Mouse (Mus musculus) hindbrain, embryonic 15.5 days (tissue): ENCODE measurements around the gene Gm1553. TPM values are rescaled to one million over a fixed set of nuclear protein-coding genes. Genes with fewer than 3 reads are reported as not detected.

Source experiments
- ATAC-seq: fragments of 200-750 bp; cut with Nextera tagmentation; 2 replicates; pipeline ENCODE4 v1.8.0; 2017; ENCODE audit warnings: low read depth, moderate number of reproducible peaks, moderate TSS enrichment; ENCODE audit not compliant: low FRiP score
- H3K27ac ChIP-seq: fragments of 300-500 bp; sonication (generic); replicated peaks from 2 replicates; pipeline ENCODE4 v1.5.1; 2015; ENCODE audit warnings: mild to moderate bottlenecking, inconsistent platforms
- H3K27me3 ChIP-seq: fragments of 300-500 bp; sonication (generic); 2 replicates; pipeline ENCODE4 v1.6.1; 2015; ENCODE audit warnings: control low read depth, inconsistent platforms
- H3K36me3 ChIP-seq: fragments of 300-500 bp; sonication (generic); 2 replicates; pipeline ENCODE4 v1.6.1; 2015; ENCODE audit warnings: control low read depth, inconsistent platforms
- H3K4me1 ChIP-seq: fragments of 300-500 bp; sonication (generic); replicated peaks from 2 replicates; pipeline ENCODE4 v1.6.1; 2015; ENCODE audit warnings: control low read depth, inconsistent platforms
- H3K4me2 ChIP-seq: fragments of 300-500 bp; sonication (generic); 2 replicates; pipeline ENCODE4 v1.6.1; 2015; ENCODE audit warnings: moderate library complexity, mild to moderate bottlenecking, inconsistent platforms
- H3K4me3 ChIP-seq: fragments of 300-500 bp; sonication (generic); 2 replicates; pipeline ENCODE4 v1.5.1; 2015; ENCODE audit warnings: mild to moderate bottlenecking, inconsistent platforms
- H3K9ac ChIP-seq: fragments of 300-500 bp; sonication (generic); 2 replicates; pipeline ENCODE4 v1.6.1; 2015; ENCODE audit warnings: inconsistent platforms
- H3K9me3 ChIP-seq: fragments of 300-500 bp; sonication (generic); 2 replicates; pipeline ENCODE4 v1.6.1; 2016; ENCODE audit warnings: control low read depth, inconsistent platforms
- WGBS: fragments of 180-500 bp; shearing (Covaris S2); methylation state at CpG from one replicate; pipeline ENCODE4 v1.1.7; 2015; 5-methylcytosine and 5-hydroxymethylcytosine counted together
- polyA plus RNA-seq: library from polyadenylated mRNA; unstranded; fragments of >200 nt; fragmentation: Nextera tagmentation; extraction: Ambion mirVana; gene quantifications from 2 replicates; pipeline ENCODE4 v1.2.1, GENCODE M21; 2015

The Gm1553 gene
- polyA plus RNA-seq: not detected in 2 replicates

- no peak for ATAC-seq
- Histone ChIP-seq H3K27ac (no peak within 1 kb of the TSS), H3K4me2 (no peak within 1 kb of the TSS), H3K4me3 (no peak within 1 kb of the TSS), H3K27me3 (no peaks in the 10 kb centered on the region), H3K9me3 (no peaks in the 10 kb centered on the region), H3K9ac (no peak within 1 kb of the TSS), H3K4me1 (no peaks in the 10 kb centered on the region), H3K36me3 (no peaks in the 10 kb centered on the region)
- WGBS: 90% methylated on average over 2 of the region's 2 CpGs
Measured at GRCm38 (mm10) chr10:82492518-82492917, at the start of gene Gm1553. Gene Gm1553 (minus strand): TSS chr10:82492618.

Other genes with a start within 250 kb of the Gm1553 start
- not detected in 2 replicates for gene 4932415D10Rik, start 176.0 kb downstream of the Gm1553 start, polyA plus RNA-seq
- gene Gm4924, start 138.4 kb downstream of the Gm1553 start, polyA plus RNA-seq: 13.6 and 16.0 TPM in 2 replicates
- gene 1190007I07Rik, start 130.6 kb upstream of the Gm1553 start, polyA plus RNA-seq: 32.6 and 36.5 TPM in 2 replicates
- gene Tdg, start 137.2 kb upstream of the Gm1553 start, polyA plus RNA-seq: 146 and 153 TPM in 2 replicates
- gene Glt8d2, start 198.0 kb upstream of the Gm1553 start, polyA plus RNA-seq: 1.5 TPM in 2 replicates
- gene Hcfc2, start 203.5 kb upstream of the Gm1553 start, polyA plus RNA-seq: 35.9 and 37.3 TPM in 2 replicates